Mouse (Mus musculus) kidney, adult 2 months (tissue): ENCODE measurements around the gene Gm7534. TPM values are rescaled to one million over a fixed set of nuclear protein-coding genes. Genes with fewer than 3 reads are reported as not detected.
A peak's percentile ranks its signal among the peaks of the same experiment; 100 is the strongest.

ENCODE experiments used
- DNase-seq: peaks from one replicate; pipeline ENCODE4 v3.0.0; 2021
- H3K27ac ChIP-seq: fragments of 200-500 bp; 2 replicates; pipeline ENCODE4 v1.5.1; 2012; ENCODE audit warnings: low read depth, low read length, control low read depth, inconsistent platforms; ENCODE audit not compliant: insufficient read depth
- H3K27me3 ChIP-seq: fragments of 200-500 bp; replicated peaks from 2 replicates; pipeline ENCODE4 v1.6.1; 2012; ENCODE audit warnings: mild to moderate bottlenecking, moderate library complexity, low read length, inconsistent platforms; ENCODE audit not compliant: control insufficient read depth, insufficient read depth
- H3K36me3 ChIP-seq: fragments of 200-500 bp; 2 replicates; pipeline ENCODE4 v1.6.1; 2012; ENCODE audit warnings: mild to moderate bottlenecking, moderate library complexity, low read length, inconsistent platforms; ENCODE audit not compliant: control insufficient read depth, insufficient read depth
- H3K4me1 ChIP-seq: fragments of 200-500 bp; 2 replicates; pipeline ENCODE4 v1.6.1; 2011; ENCODE audit warnings: low read length; ENCODE audit not compliant: control insufficient read depth, insufficient read depth
- H3K4me3 ChIP-seq: fragments of 200-500 bp; 2 replicates; pipeline ENCODE4 v1.5.1; 2011; ENCODE audit warnings: mild to moderate bottlenecking, low read depth, low read length, control low read depth; ENCODE audit not compliant: insufficient read depth
- CTCF ChIP-seq: fragments of 200-500 bp; conservative IDR thresholded peaks from 2 replicates; pipeline ENCODE4 v1.5.1; 2011; ENCODE audit warnings: low read depth, mild to moderate bottlenecking, control low read depth, low read length, moderate library complexity, mixed read lengths; ENCODE audit not compliant: insufficient read depth, insufficient read length
- POLR2A ChIP-seq: fragments of 200-500 bp; IDR thresholded peaks from one replicate; pipeline ENCODE4 v1.6.1; 2011; ENCODE audit warnings: low read depth, low read length, control low read depth
- WGBS: fragments of 180-500 bp; shearing (Covaris S2); methylation state at CpG from one replicate; pipeline ENCODE4 v1.1.7; 2018; 5-methylcytosine and 5-hydroxymethylcytosine counted together
- polyA plus RNA-seq: library from polyadenylated mRNA; depleted of rRNA; stranded (reverse); fragments of >200 nt; gene quantifications from 2 replicates; pipeline ENCODE4 v1.2.3, GENCODE M21; 2012

Gm7534 gene
- polyA plus RNA-seq, 1 experiment, result not detected

DNA sequence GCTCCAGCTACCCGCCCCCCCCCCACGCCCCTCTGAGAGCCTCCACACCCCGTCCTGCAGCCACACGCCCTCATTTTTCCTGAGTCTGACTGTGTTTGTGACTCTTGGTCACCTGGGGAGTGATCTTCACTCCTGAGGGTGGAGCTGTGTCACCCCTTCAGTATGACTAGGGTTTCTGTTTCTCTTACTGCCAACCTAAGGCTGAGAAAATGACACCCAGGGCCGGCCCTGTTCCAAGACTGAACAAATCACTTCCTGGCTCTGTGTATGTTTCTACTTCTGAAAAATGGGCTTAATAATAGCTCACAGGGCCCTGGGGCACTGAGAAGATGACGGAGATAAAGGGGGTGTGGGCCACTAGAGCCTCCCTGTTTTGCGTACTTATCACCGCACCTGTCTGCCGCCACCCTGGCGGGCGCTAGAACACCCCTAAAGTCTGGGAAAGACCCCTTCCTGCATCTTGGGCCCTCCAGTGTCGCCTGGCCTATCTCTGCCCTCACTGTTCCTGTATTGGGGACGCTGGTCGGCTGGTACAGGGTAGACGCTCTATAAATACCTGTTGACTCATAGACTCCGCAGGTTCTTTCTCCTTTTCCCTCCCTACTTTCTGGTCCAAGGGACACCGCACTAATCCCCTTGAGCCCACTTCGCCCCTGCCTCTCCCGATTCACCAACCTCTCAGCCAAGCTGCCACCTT lies 34.9 kb upstream of the Gm7534 start:
- peak overlapping the region; percentile 40 for H3K27ac ChIP-seq
- DNase-seq, result peak; percentile 37

GRCm38 (mm10) chr4:134234876-134235275 lies 32.1 kb upstream of the Gm7534 start:
- no peaks in the 10 kb centered on the region for H3K36me3 ChIP-seq
- no peak for DNase-seq
- H3K4me3 ChIP-seq, result no peak overlapping the region
- no peaks in the 10 kb centered on the region for H3K27me3 ChIP-seq
- TF ChIP-seq CTCF (no peak), POLR2A (no peak)
- peaks cover 3% of the 10 kb centered on the region; the same call in 1 of the 2 replicates for H3K4me1 ChIP-seq
- WGBS, result 85% methylated on average over 5 of the region's 5 CpGs
- H3K27ac ChIP-seq, result no peak overlapping the region

More for the DNA sequence above, 34.9 kb upstream of the Gm7534 start:
- H3K4me3 ChIP-seq, result peak overlapping the region; percentile 46
- H3K36me3 ChIP-seq, result no peaks in the 10 kb centered on the region
- no peak for TF ChIP-seq CTCF
- 33% methylated on average over 19 of the region's 19 CpGs for WGBS
- no peaks in the 10 kb centered on the region for H3K27me3 ChIP-seq
- H3K4me1 ChIP-seq, result peaks cover 3% of the 10 kb centered on the region; the same call in 1 of the 2 replicates

DNA sequence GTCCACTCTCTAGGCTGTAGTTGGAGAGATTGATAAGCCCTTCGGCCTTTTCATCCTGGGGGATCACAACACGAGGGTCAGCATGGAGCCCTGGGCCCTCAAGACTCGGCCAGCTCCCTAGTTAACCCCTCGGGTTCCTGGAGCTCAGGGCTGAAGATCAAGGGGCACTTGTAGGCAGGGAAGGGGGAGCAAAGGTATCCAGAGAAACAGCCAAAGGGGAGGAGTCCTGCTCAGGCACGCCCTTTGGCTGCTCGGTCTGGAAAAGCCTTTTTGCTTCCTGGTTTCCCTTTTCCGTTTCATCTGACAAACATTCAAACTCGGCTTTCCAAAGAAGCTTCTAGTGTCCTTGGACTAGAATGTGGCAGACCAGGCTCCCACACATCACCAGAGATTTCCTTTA lies 27.6 kb upstream of the Gm7534 start:
- 31% methylated on average over 8 of the region's 8 CpGs for WGBS
- DNase-seq, result peak; percentile 72
- Histone ChIP-seq H3K4me3 (no peak overlapping the region), H3K27me3 (no peaks in the 10 kb centered on the region), H3K27ac (no peak overlapping the region), H3K36me3 (no peaks in the 10 kb centered on the region), H3K4me1 (no peaks in the 10 kb centered on the region)
- TF ChIP-seq CTCF, result no peak

DNA sequence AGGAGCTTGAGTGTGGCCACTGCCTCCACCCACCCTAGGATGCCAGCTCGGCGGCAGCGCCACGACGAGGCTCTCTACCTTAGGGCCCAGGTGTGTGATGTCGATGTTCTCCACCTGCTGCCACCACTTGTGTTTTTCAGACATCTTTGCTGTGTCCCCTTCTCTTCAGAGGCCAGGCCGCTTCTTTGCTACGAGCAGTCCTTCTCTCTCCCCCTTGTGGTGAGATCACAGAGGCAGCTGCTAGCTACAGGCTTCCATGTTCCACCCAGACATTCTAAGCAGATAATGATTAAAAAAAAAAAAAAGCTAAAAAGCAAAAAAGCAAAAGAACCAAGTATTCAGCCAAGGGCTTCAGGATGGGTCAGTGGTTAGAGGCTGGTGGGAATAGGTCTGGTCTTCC lies 24.4 kb upstream of the Gm7534 start, which contains the start of gene Catsper4:
Catsper4 (minus strand) TSS at position 190 of the 400 bp plus-strand sequence.
- Histone ChIP-seq H3K36me3 (no peaks in the 10 kb centered on the region), H3K27me3 (no peaks in the 10 kb centered on the region), H3K4me3 (no peak within 1 kb of the TSS), H3K4me1 (peaks cover 4% of the 10 kb centered on the region; the same call in 1 of the 2 replicates), H3K27ac (no peak within 1 kb of the TSS)
- no peak for DNase-seq
- 74% methylated on average over 8 of the region's 8 CpGs for WGBS
- no peak for TF ChIP-seq POLR2A
- no peak; the same call in 1 of the 2 replicates for TF ChIP-seq CTCF

- Histone ChIP-seq H3K4me3 (no peak overlapping the region), H3K27me3 (no peaks in the 10 kb centered on the region), H3K27ac (peak overlapping the region; percentile 66), H3K36me3 (no peaks in the 10 kb centered on the region), H3K4me1 (peaks cover 4% of the 10 kb centered on the region; the same call in 1 of the 2 replicates)
- no peak for TF ChIP-seq POLR2A
- no peak for TF ChIP-seq CTCF
- DNase-seq, result peak; percentile 55
- WGBS, result 35% methylated on average over 11 of the region's 11 CpGs
These were observed 20.2 kb upstream of the Gm7534 start for GRCm38 (mm10) chr4:134222793-134223600.

DNA sequence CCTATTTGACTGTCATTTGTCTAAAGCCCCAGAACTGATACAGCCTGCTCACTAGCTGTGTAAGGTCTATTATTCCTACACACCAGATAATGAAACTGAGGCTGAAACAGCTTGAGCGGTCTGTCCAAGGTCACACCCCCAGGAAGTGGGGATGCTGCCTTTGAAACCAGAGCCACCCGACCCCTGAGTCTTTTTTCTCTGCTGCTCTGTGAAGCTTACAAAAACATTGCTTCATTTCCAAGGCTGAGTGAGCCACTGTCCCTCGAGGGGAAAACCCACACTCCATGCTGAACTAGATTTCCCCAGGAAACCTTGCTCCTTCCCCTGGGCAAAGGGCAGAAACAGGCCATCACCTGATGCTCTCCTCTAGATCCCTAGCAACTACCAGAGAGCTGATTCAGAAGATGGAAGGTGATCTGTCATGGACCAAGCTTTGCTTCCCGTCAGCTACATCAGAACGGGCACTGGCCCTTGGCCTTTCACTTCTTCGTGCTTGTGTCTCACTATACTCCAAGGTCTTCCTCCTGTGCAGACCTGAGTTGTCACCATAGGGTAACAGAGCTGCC lies 3.8 kb upstream of the Gm7534 start:
- Histone ChIP-seq H3K4me3 (no peak overlapping the region), H3K27ac (no peak overlapping the region), H3K36me3 (no peaks in the 10 kb centered on the region), H3K4me1 (no peaks in the 10 kb centered on the region), H3K27me3 (no peaks in the 10 kb centered on the region)
- DNase-seq, result no peak
- TF ChIP-seq CTCF (no peak), POLR2A (no peak)
- 26% methylated on average over 6 of the region's 6 CpGs for WGBS
